Mouse (Mus musculus): ENCODE measurements around the gene Chdh. TPM values are rescaled to one million over a fixed set of nuclear protein-coding genes. Genes with fewer than 3 reads are reported as not detected.

Chdh gene
- polyA plus RNA-seq, 1 experiment = 2.5 TPM

- WGBS = 87% methylated on average over 8 of the region's 8 CpGs
- no peak for DNase-seq (ENCODE audit: low read depth in 1 of 2, low spot score in 2 of 2)
- Histone ChIP-seq H3K36me3 (ENCODE audit: control insufficient read depth, insufficient read depth, low read length) (no peaks in the 10 kb centered on the region), H3K4me1 (ENCODE audit: control insufficient read depth, insufficient read depth, insufficient read length) (peaks cover 7% of the 10 kb centered on the region; the same call in 1 of the 2 replicates), H3K4me3 (ENCODE audit: extremely low read depth, insufficient read depth, insufficient read length) (no peak overlapping the region), H3K27me3 (ENCODE audit: control insufficient read depth, insufficient read depth, low read length) (no peaks in the 10 kb centered on the region), H3K27ac (ENCODE audit: insufficient read depth, low read length) (no peak overlapping the region)
- TF ChIP-seq POLR2A (IDR thresholded peaks at IDR 0.05; ENCODE audit: low read depth, low read length) (no peak), CTCF (IDR thresholded peaks at IDR 0.05; ENCODE audit: extremely low read depth, insufficient read depth, insufficient read length, insufficient replicate concordance) (no peak)
Observed at GRCm38 (mm10) chr14:30019375-30019774, 10.6 kb downstream of the Chdh start.

GRCm38 (mm10) chr14:30019792-30020575, 11.2 kb downstream of the Chdh start:
- Histone ChIP-seq H3K36me3 (ENCODE audit: control insufficient read depth, insufficient read depth, low read length) (no peaks in the 10 kb centered on the region), H3K27me3 (ENCODE audit: control insufficient read depth, insufficient read depth, low read length) (no peaks in the 10 kb centered on the region), H3K27ac (ENCODE audit: insufficient read depth, low read length) (no peak overlapping the region), H3K4me3 (ENCODE audit: extremely low read depth, insufficient read depth, insufficient read length) (no peak overlapping the region), H3K4me1 (ENCODE audit: control insufficient read depth, insufficient read depth, insufficient read length) (peaks cover under 1% of the 10 kb centered on the region; the same call in 1 of the 2 replicates)
- TF ChIP-seq POLR2A (IDR thresholded peaks at IDR 0.05; ENCODE audit: low read depth, low read length) (no peak), CTCF (IDR thresholded peaks at IDR 0.05; ENCODE audit: extremely low read depth, insufficient read depth, insufficient read length, insufficient replicate concordance) (no peak)
- WGBS = 50% methylated on average over 9 of the region's 9 CpGs
- DNase-seq (ENCODE audit: low read depth in 1 of 2, low spot score in 2 of 2) = no peak

GRCm38 (mm10) chr14:30022471-30022870, 13.6 kb downstream of the Chdh start:
- H3K36me3 ChIP-seq (ENCODE audit: control insufficient read depth, insufficient read depth, low read length) = no peaks in the 10 kb centered on the region
- no peaks in the 10 kb centered on the region for H3K4me1 ChIP-seq (ENCODE audit: control insufficient read depth, insufficient read depth, insufficient read length)
- no peaks in the 10 kb centered on the region for H3K27me3 ChIP-seq (ENCODE audit: control insufficient read depth, insufficient read depth, low read length)
- TF ChIP-seq POLR2A (IDR thresholded peaks at IDR 0.05; ENCODE audit: low read depth, low read length) (no peak), CTCF (IDR thresholded peaks at IDR 0.05; ENCODE audit: extremely low read depth, insufficient read depth, insufficient read length, insufficient replicate concordance) (no peak)
- no peak for DNase-seq (ENCODE audit: low read depth in 1 of 2, low spot score in 2 of 2)
- no peak overlapping the region for H3K27ac ChIP-seq (ENCODE audit: insufficient read depth, low read length)
- 31% methylated on average over 6 of the region's 6 CpGs for WGBS
- no peak overlapping the region for H3K4me3 ChIP-seq (ENCODE audit: extremely low read depth, insufficient read depth, insufficient read length)

- no peaks in the 10 kb centered on the region for H3K36me3 ChIP-seq (ENCODE audit: control insufficient read depth, insufficient read depth, low read length)
- TF ChIP-seq POLR2A (IDR thresholded peaks at IDR 0.05; ENCODE audit: low read depth, low read length) = no peak
- no peak for TF ChIP-seq CTCF (IDR thresholded peaks at IDR 0.05; ENCODE audit: extremely low read depth, insufficient read depth, insufficient read length, insufficient replicate concordance)
- no peaks in the 10 kb centered on the region for H3K27me3 ChIP-seq (ENCODE audit: control insufficient read depth, insufficient read depth, low read length)
- no peaks in the 10 kb centered on the region for H3K4me1 ChIP-seq (ENCODE audit: control insufficient read depth, insufficient read depth, insufficient read length)
- H3K4me3 ChIP-seq (ENCODE audit: extremely low read depth, insufficient read depth, insufficient read length) = no peak overlapping the region
- no peak overlapping the region for H3K27ac ChIP-seq (ENCODE audit: insufficient read depth, low read length)
- 9% methylated on average over 7 of the region's 7 CpGs for WGBS
- peak in 1 of 2 experiments; percentile 9 for DNase-seq (ENCODE audit: low read depth in 1 of 2, low spot score in 2 of 2)
Observed at GRCm38 (mm10) chr14:30024387-30024786, 15.6 kb downstream of the Chdh start.

- Histone ChIP-seq H3K27me3 (ENCODE audit: control insufficient read depth, insufficient read depth, low read length) (no peaks in the 10 kb centered on the region), H3K27ac (ENCODE audit: insufficient read depth, low read length) (no peak overlapping the region), H3K4me1 (ENCODE audit: control insufficient read depth, insufficient read depth, insufficient read length) (no peaks in the 10 kb centered on the region), H3K36me3 (ENCODE audit: control insufficient read depth, insufficient read depth, low read length) (no peaks in the 10 kb centered on the region), H3K4me3 (ENCODE audit: extremely low read depth, insufficient read depth, insufficient read length) (no peak overlapping the region)
- WGBS = 66% methylated on average over 2 of the region's 2 CpGs
- DNase-seq (ENCODE audit: low read depth in 1 of 2, low spot score in 2 of 2) = peak; percentile 15
- TF ChIP-seq CTCF (IDR thresholded peaks at IDR 0.05; ENCODE audit: extremely low read depth, insufficient read depth, insufficient read length, insufficient replicate concordance) = peak; percentile 57; the same call in 1 of the 2 replicates
- no peak for TF ChIP-seq POLR2A (IDR thresholded peaks at IDR 0.05; ENCODE audit: low read depth, low read length)
Observed at GRCm38 (mm10) chr14:30027378-30027777, 18.6 kb downstream of the Chdh start.

- no peak overlapping the region for H3K27ac ChIP-seq (ENCODE audit: insufficient read depth, low read length)
- TF ChIP-seq POLR2A (IDR thresholded peaks at IDR 0.05; ENCODE audit: low read depth, low read length) = no peak
- TF ChIP-seq CTCF (IDR thresholded peaks at IDR 0.05; ENCODE audit: extremely low read depth, insufficient read depth, insufficient read length, insufficient replicate concordance) = no peak
- H3K4me1 ChIP-seq (ENCODE audit: control insufficient read depth, insufficient read depth, insufficient read length) = no peaks in the 10 kb centered on the region
- 61% methylated on average over 8 of the region's 8 CpGs for WGBS
- no peak overlapping the region for H3K4me3 ChIP-seq (ENCODE audit: extremely low read depth, insufficient read depth, insufficient read length)
- H3K27me3 ChIP-seq (ENCODE audit: control insufficient read depth, insufficient read depth, low read length) = no peaks in the 10 kb centered on the region
- no peak for DNase-seq (ENCODE audit: low read depth in 1 of 2, low spot score in 2 of 2)
- no peaks in the 10 kb centered on the region for H3K36me3 ChIP-seq (ENCODE audit: control insufficient read depth, insufficient read depth, low read length)
Observed at GRCm38 (mm10) chr14:30033405-30033804, 24.6 kb downstream of the Chdh start.

- no peak for DNase-seq (ENCODE audit: low read depth in 1 of 2, low spot score in 2 of 2)
- H3K4me3 ChIP-seq (ENCODE audit: extremely low read depth, insufficient read depth, insufficient read length) = no peak overlapping the region
- H3K27me3 ChIP-seq (ENCODE audit: control insufficient read depth, insufficient read depth, low read length) = no peaks in the 10 kb centered on the region
- no peak overlapping the region for H3K27ac ChIP-seq (ENCODE audit: insufficient read depth, low read length)
- 90% methylated on average over 18 of the region's 18 CpGs for WGBS
- H3K36me3 ChIP-seq (ENCODE audit: control insufficient read depth, insufficient read depth, low read length) = no peaks in the 10 kb centered on the region
- H3K4me1 ChIP-seq (ENCODE audit: control insufficient read depth, insufficient read depth, insufficient read length) = no peaks in the 10 kb centered on the region
- TF ChIP-seq POLR2A (IDR thresholded peaks at IDR 0.05; ENCODE audit: low read depth, low read length) = no peak
- TF ChIP-seq CTCF (IDR thresholded peaks at IDR 0.05; ENCODE audit: extremely low read depth, insufficient read depth, insufficient read length, insufficient replicate concordance) = no peak
Observed at GRCm38 (mm10) chr14:30038431-30038830, 29.6 kb downstream of the Chdh start.
